Mouse (Mus musculus) bone marrow, adult 2 months (tissue): ENCODE results near the gene Flnb. TPM values are rescaled to one million over a fixed set of nuclear protein-coding genes. Genes with fewer than 3 reads are reported as not detected.

Experiments used
- H3K27ac ChIP-seq: fragments of 200-500 bp; 2 replicates; pipeline ENCODE4 v1.5.1; 2012; ENCODE audit warnings: low read depth, mild to moderate bottlenecking, control low read depth, inconsistent platforms, low read length; ENCODE audit not compliant: control insufficient read depth, poor library complexity, insufficient read depth
- H3K4me1 ChIP-seq: fragments of 200-500 bp; 2 replicates; pipeline ENCODE4 v1.6.1; 2011; ENCODE audit warnings: low read length; ENCODE audit not compliant: control insufficient read depth, insufficient read depth
- H3K4me3 ChIP-seq: fragments of 200-500 bp; replicated peaks from 2 replicates; pipeline ENCODE3; 2011; ENCODE audit warnings: mild to moderate bottlenecking, low read depth, low read length, control low read depth; ENCODE audit not compliant: control insufficient read depth
- CTCF ChIP-seq: fragments of 200-500 bp; IDR thresholded peaks from 2 replicates; pipeline ENCODE4 v1.5.1; 2011; ENCODE audit warnings: low read length, control low read depth; ENCODE audit not compliant: control insufficient read depth, insufficient read depth
- POLR2A ChIP-seq: fragments of 200-500 bp; IDR thresholded peaks from 2 replicates; pipeline ENCODE4 v1.6.1; 2011; ENCODE audit warnings: low read depth, mild to moderate bottlenecking, control low read depth, low read length, borderline replicate concordance; ENCODE audit not compliant: control insufficient read depth
- WGBS: fragments of 180-500 bp; shearing (Covaris S2); methylation state at CpG from one replicate; pipeline ENCODE4 v1.1.7; 2018; 5-methylcytosine and 5-hydroxymethylcytosine counted together
- polyA plus RNA-seq: library from polyadenylated mRNA; stranded (reverse); fragments of >200 nt; gene quantifications from 2 replicates; pipeline ENCODE4 v1.2.4, GENCODE M21; 2011; ENCODE audit warnings: low replicate concordance; ENCODE audit not compliant: missing spikeins, insufficient read depth, insufficient read length

Gene Flnb
- polyA plus RNA-seq, 1 experiment = 5.4 TPM

DNA sequence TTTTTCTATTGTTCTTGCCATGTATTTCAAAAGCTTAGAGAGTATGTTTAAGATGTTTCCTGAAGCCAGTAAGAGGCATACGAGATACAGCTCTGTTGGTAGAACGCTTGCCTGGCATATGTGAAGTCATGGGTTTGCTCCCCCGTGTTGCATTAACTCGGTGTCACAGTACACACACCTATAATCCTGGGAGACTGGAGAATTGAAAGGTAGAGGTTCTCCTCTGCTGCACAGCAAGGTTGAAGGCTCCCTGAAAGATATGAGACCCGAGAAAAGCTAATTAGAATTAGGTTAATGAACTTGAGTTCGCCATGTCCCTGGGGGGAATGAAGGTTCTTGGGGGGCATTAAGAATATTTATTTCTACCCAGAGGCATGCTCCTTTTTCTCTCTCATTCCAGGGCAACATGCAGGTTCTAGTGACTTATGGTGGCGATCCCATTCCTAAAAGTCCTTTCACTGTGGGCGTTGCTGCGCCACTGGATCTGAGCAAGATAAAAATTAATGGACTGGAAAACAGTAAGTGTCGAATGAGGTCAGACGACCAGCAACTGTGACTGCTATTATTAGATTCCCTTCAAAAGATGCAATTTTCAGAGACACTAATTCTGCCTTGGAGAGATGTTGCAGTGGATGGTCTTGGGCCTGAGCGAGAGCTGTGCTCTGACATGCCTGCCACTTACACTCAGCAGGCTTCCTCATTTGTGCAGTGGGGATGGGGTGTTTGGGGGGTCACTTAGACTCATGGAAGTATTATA, 83.9 kb downstream of the Flnb start:
- 79% methylated on average over 12 of the region's 12 CpGs for WGBS
- TF ChIP-seq CTCF = no peak
- H3K4me1 ChIP-seq = peaks cover 3% of the 10 kb centered on the region
- no peak overlapping the region for H3K27ac ChIP-seq
- no peak overlapping the region for H3K4me3 ChIP-seq

DNA sequence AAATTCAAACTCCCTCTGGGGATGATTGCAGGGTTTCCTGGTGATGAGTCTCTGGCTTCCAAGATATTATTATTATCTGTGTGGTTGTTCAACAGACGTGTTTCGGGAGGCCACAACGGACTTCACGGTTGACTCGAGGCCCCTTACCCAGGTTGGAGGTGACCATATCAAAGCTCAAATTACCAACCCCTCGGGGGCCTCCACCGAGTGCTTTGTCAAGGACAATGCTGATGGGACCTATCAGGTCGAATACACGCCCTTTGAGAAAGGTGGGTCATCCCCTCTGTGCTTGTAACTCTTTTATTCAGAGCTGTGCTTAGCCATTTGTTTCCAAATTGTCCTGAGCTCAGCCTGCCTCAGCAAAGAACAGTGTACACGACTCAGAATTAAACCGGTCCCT, 89.3 kb downstream of the Flnb start:
- Histone ChIP-seq H3K4me1 (no peaks in the 10 kb centered on the region), H3K4me3 (no peak overlapping the region), H3K27ac (no peak overlapping the region)
- TF ChIP-seq CTCF (no peak), POLR2A (no peak)
- 77% methylated on average over 11 of the region's 11 CpGs for WGBS

DNA sequence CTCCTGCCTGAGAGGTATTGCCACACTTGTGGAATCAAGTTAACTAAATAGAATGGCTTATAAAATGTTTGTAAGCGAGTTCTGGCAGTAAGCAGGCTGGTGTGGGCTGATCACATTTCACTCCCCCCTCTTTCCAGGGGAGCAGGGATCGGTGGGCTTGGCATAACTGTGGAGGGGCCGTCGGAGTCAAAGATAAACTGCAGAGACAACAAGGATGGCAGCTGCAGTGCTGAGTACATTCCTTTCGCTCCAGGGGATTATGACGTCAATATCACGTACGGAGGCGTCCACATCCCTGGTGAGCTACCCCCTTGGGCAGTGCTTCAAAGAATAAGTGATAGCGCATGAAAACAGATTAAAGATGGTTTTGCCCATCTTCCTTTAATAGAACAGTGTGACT, 91.7 kb downstream of the Flnb start:
- Histone ChIP-seq H3K4me3 (no peak overlapping the region), H3K4me1 (peaks cover 2% of the 10 kb centered on the region; the same call in 1 of the 2 replicates), H3K27ac (no peak overlapping the region)
- 89% methylated on average over 10 of the region's 10 CpGs for WGBS
- TF ChIP-seq CTCF = no peak
- no peak for TF ChIP-seq POLR2A

DNA sequence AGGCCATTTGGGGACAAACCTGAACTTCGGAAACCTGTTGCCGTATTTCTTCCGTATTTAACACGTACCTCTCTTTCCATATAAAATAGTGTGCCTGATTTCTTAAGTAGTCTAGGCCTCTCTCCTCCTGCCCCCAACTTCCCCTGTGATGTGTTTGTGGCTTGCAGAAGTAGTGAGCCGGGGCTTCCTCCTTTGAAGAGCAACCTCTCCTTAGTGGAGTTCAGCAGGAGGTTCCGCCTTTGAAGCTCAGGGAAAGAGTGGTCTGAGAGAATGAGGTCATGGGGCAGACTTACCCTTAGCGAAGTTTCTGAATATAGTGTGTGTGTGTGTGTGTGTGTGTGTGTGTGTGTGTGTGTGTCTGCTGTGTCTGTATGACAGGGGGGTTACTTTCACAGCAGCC, 96.1 kb downstream of the Flnb start:
- peaks cover 4% of the 10 kb centered on the region; the same call in 1 of the 2 replicates for H3K4me1 ChIP-seq
- no peak overlapping the region; the same call in 1 of the 2 replicates for H3K27ac ChIP-seq
- no peak overlapping the region for H3K4me3 ChIP-seq
- WGBS = 8% methylated on average over 7 of the region's 7 CpGs
- no peak for TF ChIP-seq CTCF
- no peak for TF ChIP-seq POLR2A

DNA sequence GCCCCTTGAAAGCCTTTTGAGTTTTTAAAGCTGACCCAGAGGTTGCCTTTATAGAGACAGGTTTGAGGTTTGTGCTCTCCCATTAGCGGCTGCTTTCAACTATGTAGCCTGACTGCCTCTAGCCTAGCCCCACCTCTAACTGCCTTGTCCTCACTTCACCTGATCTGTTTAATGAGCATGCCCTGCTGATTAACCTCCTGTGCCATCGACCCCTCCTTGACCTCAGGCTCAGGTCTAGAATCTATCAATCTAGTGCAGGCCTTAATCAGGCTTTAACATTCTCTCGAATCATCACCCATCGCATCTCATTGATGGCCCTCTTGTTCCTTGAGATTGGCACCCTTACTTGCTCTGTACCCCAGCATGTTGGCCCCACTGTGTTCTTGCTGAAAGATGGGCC, 96.7 kb downstream of the Flnb start:
- no peak for TF ChIP-seq CTCF
- TF ChIP-seq POLR2A = no peak
- 60% methylated on average over 4 of the region's 4 CpGs for WGBS
- peaks cover 6% of the 10 kb centered on the region; the same call in 1 of the 2 replicates for H3K4me1 ChIP-seq
- no peak overlapping the region for H3K27ac ChIP-seq
- no peak overlapping the region for H3K4me3 ChIP-seq

DNA sequence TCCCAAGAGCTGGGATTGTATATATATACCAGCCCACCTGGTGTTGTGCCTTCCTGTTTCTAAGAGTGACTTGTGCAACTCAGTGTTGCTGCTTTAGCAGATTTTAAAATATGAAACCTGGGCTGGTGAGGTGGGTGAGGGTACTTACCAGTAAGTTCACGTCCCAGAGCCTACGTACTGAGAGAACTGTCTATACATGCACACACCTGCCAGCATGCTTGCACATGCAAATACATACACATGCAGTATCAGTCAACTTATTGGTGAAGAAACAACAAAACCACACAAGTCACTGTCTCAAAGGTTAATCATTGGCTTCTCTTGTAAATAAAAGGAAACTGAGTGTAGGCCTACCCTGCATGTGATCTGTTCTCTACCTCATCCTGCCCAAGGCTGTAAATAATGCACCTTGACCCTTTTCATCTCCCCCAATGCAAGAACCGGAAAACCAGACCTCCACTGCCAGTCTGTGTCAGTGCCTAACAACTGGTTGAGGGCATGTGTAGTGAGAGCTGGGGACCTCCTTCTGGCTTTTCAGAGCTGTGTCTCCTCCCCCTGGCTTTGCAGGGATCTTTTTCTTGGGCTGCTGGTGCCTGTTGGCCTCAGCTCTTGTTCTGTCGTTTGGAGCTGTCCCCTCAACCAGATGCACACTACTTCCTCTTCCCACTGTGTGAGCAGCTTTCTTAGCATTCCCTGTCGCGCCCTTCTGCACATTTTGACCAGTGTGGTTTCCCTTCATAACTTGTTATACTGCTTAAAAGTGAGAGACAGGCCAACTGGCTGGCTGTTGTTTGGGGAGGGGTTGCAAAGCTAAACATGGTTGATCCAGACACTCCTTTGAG, 100.6 kb downstream of the Flnb start:
- H3K4me3 ChIP-seq = no peak overlapping the region
- H3K4me1 ChIP-seq = peaks cover 13% of the 10 kb centered on the region
- no peak for TF ChIP-seq POLR2A
- no peak for TF ChIP-seq CTCF
- 31% methylated on average over 6 of the region's 6 CpGs for WGBS
- no peak overlapping the region for H3K27ac ChIP-seq

DNA sequence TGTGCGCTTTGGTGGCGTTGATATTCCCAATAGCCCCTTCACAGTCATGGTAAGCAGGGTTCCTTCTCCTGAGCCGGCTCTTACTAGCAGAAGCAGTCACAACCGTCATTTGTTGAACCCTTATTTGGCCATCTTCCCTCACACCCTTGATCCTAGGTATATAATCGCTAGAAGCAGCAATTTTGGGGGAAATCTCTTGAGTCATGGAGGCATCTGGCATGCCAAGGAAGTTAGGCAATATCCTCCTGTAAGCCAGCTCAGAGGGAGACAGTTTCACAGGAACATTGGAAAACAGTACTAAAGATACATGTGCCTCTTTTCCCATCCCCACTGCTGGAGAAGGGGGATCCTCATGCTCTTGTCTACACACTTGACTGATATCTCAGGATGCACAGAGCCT, 101.6 kb downstream of the Flnb start:
- TF ChIP-seq CTCF (no peak), POLR2A (no peak)
- WGBS = 50% methylated on average over 5 of the region's 5 CpGs
- H3K27ac ChIP-seq = no peak overlapping the region
- no peak overlapping the region for H3K4me3 ChIP-seq
- peaks cover 12% of the 10 kb centered on the region for H3K4me1 ChIP-seq

DNA sequence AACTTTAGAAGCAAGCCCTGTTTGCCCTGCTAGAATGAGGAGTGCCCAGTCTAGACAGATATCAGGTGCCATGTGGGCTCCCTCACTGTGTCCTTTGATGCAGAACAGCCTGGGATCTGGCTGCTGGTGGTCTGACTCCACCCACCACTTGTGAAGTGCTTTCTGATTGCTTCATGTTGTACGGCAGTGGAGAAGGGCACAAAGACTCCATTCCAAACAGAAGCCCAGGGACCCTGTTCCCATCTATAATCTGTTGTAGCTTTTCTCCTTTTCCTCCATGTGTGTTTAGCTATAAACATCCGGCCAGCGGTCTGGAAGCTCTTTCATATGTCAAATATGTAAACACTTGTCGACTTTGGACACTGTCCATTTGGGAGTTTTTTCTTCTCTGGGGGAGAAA, 102.2 kb downstream of the Flnb start:
- 73% methylated on average over 4 of the region's 4 CpGs for whole genome bisulfite sequencing
- TF ChIP-seq CTCF = no peak
- no peak for TF ChIP-seq POLR2A
- H3K27ac ChIP-seq = no peak overlapping the region
- H3K4me3 ChIP-seq = no peak overlapping the region
- peaks cover 12% of the 10 kb centered on the region for H3K4me1 ChIP-seq
